Mouse (Mus musculus): ENCODE measurements at regions not wholly inside any gene's neighbourhood (a gene's known extent, or its start where the extent isn't known, plus 50 kb on each side); places are given as distances from the start of the nearest gene placed in this dataset.

DNA sequence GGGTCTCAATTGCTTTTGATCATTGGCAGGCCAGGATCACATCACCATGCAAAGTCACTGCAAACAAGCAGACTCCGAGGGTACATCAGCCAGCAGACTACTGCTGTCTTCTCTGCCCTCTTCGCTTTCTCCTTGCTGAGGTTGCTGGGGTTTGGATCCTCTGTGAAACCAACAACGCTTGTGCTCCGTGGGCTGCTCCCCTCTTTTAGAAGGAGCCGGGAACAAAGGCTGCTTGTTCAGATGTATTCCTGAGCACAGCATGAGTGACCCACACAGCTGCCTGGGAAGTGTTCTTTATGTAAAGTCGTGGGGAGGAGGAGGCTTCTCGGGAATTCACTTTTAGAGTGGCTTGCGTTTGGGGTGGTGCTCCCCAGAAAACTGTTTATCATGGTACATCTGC, 134.7 kb downstream of the Snx10 start:
- TF ChIP-seq GATA1 (IDR thresholded peaks at IDR 0.05; ENCODE audit: borderline replicate concordance, low read length) (no peak), FLI1 (IDR thresholded peaks at IDR 0.05; ENCODE audit: low read length) (no peak)
